Mouse (Mus musculus) spleen, embryonic (tissue): ENCODE measurements around the gene Hipk4.
"Not testable (repeated sequence)": the region's sequence is repeated elsewhere in the genome, so short reads cannot be mapped to it uniquely, and the experiment has no call there.

ENCODE experiments used
- CTCF ChIA-PET: fragments of 350-600 bp; sonication (Branson Sonifier 250); formaldehyde crosslinking; loops from one replicate; lab custom pipeline; 2022; lab: Charles Lee

Gene Hipk4

DNA sequence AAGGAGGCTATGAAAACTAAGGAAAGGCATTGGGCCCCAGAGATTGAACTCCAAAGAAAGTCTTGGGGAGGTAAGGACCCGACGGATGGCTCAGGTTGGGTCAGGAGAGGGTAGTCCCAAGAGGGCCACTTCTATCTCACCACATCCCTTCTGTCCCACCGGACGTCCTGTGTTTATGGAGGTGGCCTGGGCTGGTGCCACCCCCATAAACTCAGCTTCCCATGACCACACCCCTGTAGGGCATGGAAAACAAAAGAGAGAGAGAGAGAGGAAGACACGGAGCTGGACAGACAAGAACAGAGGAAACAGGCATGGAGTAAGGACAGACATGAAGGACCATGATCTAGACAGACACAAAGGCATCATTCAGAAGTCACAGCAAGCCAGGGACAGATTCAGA, 29.6 kb upstream of the Hipk4 start:
- CTCF ChIA-PET = no interaction called here

- CTCF ChIA-PET = not testable (repeated sequence)
Observed at GRCm38 (mm10) chr7:27494659-27495367, 28.3 kb upstream of the Hipk4 start.

GRCm38 (mm10) chr7:27499036-27499435, 24.0 kb upstream of the Hipk4 start, which contains the start of gene Prx:
Gene Prx, plus strand, starts transcription at chr7:27499324.
- CTCF ChIA-PET = no interaction called here

DNA sequence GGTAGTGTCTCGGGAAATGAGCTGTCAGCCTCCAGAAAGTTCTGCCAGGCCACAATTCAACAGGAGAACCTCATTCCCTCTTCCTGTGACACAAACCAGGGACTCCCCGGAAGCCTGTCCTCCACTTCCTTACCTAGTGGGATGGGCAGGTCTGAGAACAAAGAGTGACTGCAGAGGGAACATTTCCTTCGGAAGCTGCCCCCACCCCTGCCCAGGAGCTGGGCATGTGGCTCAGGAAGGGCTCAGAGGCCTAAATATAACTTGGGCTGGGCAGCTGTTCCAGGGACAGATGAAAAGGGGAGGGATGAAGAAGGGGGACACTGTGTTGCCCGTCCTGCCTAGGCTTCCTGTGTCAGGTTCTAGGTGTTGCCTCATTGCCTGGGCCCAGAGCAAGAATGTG, 21.4 kb upstream of the Hipk4 start:
- CTCF ChIA-PET = no interaction called here

- CTCF ChIA-PET = interaction anchor here (0.6 to 0.7 kb wide), 2 partner anchors 50 to 784 kb away, joined by 3 to 7 read pairs; no protein-coding TSS in a partner anchor
Observed at GRCm38 (mm10) chr7:27506765-27507370, 16.2 kb upstream of the Hipk4 start.

GRCm38 (mm10) chr7:27507711-27508647, 15.1 kb upstream of the Hipk4 start:
- CTCF ChIA-PET = interaction anchor here (0.6 to 1.2 kb wide), 6 partner anchors 19 to 783 kb away, joined by 3 to 7 read pairs (median 3); no protein-coding TSS in a partner anchor

DNA sequence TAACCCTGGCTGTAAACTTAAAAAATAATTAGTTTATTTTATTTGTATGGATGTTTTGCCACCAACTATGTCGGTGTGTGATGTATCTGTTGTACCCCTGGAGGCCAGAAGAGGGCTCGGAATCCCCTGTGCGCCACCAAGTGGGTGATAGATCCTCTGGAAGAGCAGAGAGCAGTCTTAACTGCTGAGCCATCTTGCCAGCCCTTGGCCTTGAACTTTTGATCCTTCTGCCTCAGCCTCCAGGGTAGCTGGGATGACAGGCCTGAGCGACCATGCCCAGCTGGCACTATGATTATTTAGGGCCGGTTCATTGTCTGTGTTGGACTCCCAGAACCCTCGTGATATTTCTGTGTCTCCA, 14.4 kb upstream of the Hipk4 start:
- CTCF ChIA-PET = interaction anchor here (0.6 to 1.2 kb wide), 6 partner anchors 18 to 1787 kb away, joined by 3 to 8 read pairs (median 3); no protein-coding TSS in a partner anchor

DNA sequence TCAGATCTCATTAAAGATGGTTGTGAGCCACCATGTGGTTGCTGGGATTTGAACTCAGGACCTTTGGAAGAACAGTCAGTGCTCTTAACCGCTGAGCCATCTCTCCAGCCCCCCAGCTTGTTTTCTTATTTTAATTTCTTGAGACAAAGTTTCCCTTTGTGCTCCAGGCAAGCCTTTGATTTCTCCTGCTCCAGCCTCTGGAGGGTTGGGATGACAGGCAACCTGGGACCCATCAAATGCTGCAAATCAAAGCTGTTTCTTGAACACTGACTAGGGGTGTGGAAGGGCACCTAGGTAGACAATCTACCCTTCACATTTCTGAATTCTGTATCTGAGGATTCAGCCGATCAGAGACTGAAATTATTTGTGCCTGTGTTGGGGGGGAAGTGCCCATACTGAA, 12.3 kb upstream of the Hipk4 start:
- CTCF ChIA-PET = interaction anchor here (0.7 kb wide), 1 partner anchor 44 kb away, joined by 4 read pairs; no protein-coding TSS in a partner anchor

DNA sequence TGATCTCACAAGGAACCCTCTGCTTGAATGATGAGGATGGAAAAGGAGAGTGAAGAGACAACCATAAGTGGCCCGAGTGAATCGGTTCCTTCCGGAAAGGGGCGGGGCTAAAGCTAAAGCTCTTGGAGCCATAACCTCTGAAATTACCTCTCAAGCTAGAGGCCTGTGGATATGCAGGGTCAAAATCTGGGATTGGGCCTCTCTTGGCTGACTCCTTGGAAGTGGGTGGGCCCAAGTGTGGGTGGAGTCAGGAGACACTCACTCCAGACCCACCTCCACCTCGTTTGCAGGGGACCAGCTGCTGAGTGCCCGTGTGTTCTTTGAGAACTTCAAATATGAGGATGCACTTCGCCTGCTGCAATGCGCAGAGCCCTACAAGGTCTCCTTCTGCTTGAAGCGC, 8.1 kb upstream of the Hipk4 start:
- CTCF ChIA-PET = no interaction called here

DNA sequence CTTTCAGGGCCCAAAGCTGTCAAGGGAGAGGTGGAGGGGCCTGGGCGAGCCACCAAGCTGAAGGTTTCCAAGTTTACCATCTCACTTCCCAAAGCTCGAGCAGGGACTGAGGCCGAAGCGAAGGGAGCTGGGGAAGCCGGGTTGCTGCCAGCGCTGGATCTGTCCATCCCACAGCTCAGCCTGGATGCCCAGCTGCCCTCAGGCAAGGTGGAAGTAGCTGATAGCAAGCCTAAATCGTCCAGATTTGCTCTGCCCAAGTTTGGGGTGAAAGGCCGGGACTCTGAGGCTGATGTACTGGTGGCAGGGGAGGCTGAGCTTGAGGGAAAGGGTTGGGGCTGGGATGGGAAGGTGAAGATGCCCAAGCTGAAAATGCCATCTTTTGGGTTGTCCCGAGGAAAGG, 4.8 kb upstream of the Hipk4 start:
- CTCF ChIA-PET = interaction anchor here (0.6 kb wide), 1 partner anchor 78 kb away, joined by 3 read pairs; no protein-coding TSS in a partner anchor

- CTCF ChIA-PET = no interaction called here
Observed at GRCm38 (mm10) chr7:27520104-27520503, 3.0 kb upstream of the Hipk4 start.

GRCm38 (mm10) chr7:27520599-27520998, 2.5 kb upstream of the Hipk4 start:
- CTCF ChIA-PET = no interaction called here

- CTCF ChIA-PET = no interaction called here
Observed at GRCm38 (mm10) chr7:27523805-27524204, 738 bp downstream of the Hipk4 start.

- CTCF ChIA-PET = interaction anchor here (1.0 kb wide), 1 partner anchor 17 kb away, joined by 3 read pairs; no protein-coding TSS in a partner anchor
Observed at GRCm38 (mm10) chr7:27526039-27526827, 3.2 kb downstream of the Hipk4 start.

- CTCF ChIA-PET = no interaction called here
Observed at GRCm38 (mm10) chr7:27529070-27529469, 6.0 kb downstream of the Hipk4 start.

DNA sequence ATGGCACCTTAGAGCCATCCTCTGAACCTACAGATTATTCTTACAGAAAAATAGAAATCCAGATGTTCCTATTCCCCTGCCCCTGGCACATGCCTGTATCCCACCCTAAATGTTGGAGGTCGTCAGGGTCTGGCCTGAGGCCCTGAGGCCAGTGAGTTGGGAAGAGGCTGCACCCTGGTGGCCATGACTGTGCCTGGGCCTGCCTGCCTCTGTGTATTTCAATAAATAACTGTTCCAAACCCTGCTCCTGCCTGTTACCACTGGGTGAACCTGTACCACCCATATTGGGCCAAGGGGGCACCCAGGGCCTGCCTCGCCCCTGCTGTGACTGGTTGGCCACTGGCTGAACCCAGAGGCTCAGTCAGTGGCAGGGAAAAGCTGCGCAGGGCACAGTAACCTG, 7.9 kb downstream of the Hipk4 start:
- CTCF ChIA-PET = no interaction called here

DNA sequence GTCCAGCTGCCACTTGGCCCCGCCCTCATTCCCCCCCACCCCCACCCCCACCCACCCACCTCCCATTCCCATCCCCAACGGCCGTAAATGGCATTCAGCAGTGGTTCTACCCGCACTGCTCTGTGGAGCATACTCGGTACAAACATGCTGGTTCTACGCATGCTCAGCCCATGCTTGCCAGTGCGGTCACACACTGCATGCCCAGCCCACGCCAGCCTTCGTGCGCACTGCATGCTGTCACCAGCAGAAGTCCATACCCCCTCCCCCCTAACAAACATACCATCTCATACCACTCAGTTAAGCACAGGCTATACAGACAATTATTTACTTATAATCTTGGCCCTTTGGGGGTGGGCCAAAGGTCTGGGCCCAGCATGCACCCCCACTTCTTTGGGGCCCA, 8.6 kb downstream of the Hipk4 start:
- CTCF ChIA-PET = no interaction called here

- CTCF ChIA-PET = interaction anchor here (0.7 kb wide), 1 partner anchor 219 kb away, joined by 15 read pairs; no protein-coding TSS in a partner anchor
Observed at GRCm38 (mm10) chr7:27532480-27533050, 9.5 kb downstream of the Hipk4 start.

- CTCF ChIA-PET = no interaction called here
Observed at GRCm38 (mm10) chr7:27535386-27535785, 12.3 kb downstream of the Hipk4 start.

- CTCF ChIA-PET = no interaction called here
Observed at GRCm38 (mm10) chr7:27536618-27537017, 13.6 kb downstream of the Hipk4 start.

DNA sequence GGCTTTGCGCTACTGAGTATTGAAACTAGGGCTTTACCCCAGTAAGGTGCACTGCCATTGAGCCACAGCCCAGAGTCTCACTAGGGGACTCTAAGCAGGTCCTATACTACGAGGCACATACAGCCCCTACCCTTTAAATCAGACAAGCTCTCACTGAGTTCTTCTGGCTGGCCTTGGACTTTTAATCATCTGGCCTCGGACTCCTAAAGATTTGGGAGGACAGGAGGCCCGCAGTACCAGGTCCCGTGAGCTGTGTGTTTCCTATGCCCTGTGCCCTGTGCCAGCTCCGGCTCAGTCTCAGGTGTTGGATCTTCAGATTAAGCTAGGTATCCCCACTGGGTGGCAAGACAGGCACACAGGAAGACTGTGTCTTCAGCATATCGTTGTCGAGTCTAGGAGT, 14.9 kb downstream of the Hipk4 start:
- CTCF ChIA-PET = no interaction called here
